Mouse (Mus musculus): ENCODE measurements at regions not wholly inside any gene's neighbourhood (a gene's known extent, or its start where the extent isn't known, plus 50 kb on each side); places are given as distances from the start of the nearest gene placed in this dataset.

DNA sequence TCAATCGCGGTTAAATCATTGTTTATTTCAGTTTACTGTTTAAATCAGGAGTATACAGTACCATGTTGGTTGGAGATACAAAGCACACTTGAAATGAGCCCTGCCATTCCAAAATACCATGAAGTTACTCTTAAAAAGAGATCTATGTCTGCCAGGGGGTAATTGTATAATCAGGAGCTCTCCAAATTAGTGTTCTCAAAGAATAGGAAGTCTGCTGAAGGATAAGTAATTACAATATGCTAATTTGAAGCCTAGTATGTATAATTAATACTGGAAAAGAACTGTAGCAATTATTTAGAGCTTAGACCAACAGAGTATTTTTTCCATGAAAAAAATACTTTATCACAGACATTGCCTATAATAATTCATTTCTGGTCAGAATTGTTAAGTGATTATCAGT lies 97.2 kb upstream of the Rims1 start:
- H3K9me3 ChIP-seq: no peaks in the 10 kb centered on the region
- H3K4me2 ChIP-seq (replicated peaks): no peak overlapping the region
- no peaks in the 10 kb centered on the region for H3K4me1 ChIP-seq
- WGBS: 91% methylated on average over 2 of the region's 2 CpGs
- no peaks in the 10 kb centered on the region for H3K36me3 ChIP-seq
- no peak overlapping the region for H3K4me3 ChIP-seq
- no peaks in the 10 kb centered on the region for H3K27me3 ChIP-seq (replicated peaks)
- H3K9ac ChIP-seq: no peak overlapping the region
- H3K27ac ChIP-seq: no peak overlapping the region
- ATAC-seq (ENCODE audit: low FRiP score, low read depth): no peak

DNA sequence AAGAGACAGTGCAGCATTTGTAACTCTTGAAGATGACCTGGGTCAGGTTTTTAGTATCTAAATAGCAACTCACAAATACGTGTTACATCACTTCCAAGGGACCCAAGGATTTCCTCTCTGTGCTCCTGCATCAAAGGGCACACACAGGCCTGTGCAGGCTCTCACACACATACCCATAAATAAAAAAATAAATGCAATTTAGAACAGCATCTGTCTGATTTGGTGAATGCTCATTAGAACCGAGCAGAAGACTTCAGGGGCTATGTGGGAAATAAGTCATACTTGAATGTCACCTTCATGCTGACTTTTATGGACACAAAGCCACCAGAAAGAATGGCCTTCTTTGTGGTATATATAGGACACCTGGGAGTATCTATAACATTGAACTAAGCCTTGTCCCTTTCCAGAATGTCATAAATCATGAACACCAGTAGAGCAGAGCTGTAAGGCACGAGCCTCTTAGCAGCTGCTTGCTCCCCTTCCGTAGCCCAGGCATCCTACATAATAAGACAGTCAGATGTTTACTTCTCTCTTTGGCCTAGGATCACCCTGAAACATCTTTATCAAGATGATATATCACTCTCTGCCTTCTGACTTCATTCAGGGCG lies 95.3 kb upstream of the Rims1 start:
- no peak overlapping the region for H3K9ac ChIP-seq
- no peak overlapping the region for H3K27ac ChIP-seq
- no peak overlapping the region for H3K4me3 ChIP-seq
- H3K36me3 ChIP-seq: no peaks in the 10 kb centered on the region
- no peaks in the 10 kb centered on the region for H3K27me3 ChIP-seq (replicated peaks)
- ATAC-seq (ENCODE audit: low FRiP score, low read depth): peak; percentile 87; the same call in 1 of the 2 replicates
- H3K9me3 ChIP-seq: no peaks in the 10 kb centered on the region
- 60% methylated on average over 5 of the region's 5 CpGs for WGBS
- H3K4me1 ChIP-seq: no peaks in the 10 kb centered on the region
- no peak overlapping the region for H3K4me2 ChIP-seq (replicated peaks)

DNA sequence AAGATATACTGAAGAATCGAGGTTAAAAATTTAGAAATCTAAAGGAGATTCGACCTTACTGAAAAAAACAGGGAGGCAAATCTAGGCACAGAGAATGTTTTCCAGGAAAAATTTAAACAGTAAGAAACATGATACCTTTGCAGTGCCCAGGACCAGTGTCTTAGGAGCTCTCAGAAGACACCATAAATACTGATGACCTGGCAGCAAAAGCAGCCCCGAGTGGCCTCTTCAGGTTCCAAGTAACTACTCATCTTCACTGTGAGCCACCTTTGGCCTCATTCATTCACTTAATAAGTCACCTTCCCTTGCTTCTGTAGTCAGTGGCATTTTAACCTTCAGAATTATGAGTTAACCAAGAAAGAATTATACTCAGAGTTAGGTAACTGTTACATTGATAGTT lies 89.3 kb upstream of the Rims1 start:
- WGBS: 76% methylated on average over 3 of the region's 3 CpGs

DNA sequence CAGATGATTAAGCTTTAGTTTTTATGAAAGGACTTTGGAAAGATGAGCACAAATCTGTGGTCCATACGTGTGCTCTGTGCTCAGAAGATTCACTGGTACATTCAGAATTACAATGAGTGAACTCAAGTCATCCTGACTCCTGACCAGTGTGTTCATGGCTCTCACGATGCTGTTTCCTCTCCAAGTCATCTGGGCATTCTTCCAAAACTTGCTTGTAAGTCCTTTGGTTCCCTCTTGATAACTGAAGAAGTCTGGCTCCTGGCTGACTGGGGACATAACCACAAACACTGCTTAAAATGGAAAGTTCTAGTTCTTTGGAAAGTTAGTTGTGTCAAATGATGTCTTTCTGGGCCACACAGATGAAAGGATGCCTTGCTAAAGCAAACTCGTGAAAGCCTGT lies 57.2 kb upstream of the Rims1 start:
- Histone ChIP-seq H3K4me3 (no peak overlapping the region), H3K4me2 (replicated peaks) (no peak overlapping the region), H3K27me3 (replicated peaks) (no peaks in the 10 kb centered on the region), H3K4me1 (no peaks in the 10 kb centered on the region), H3K9ac (no peak overlapping the region), H3K9me3 (no peaks in the 10 kb centered on the region), H3K27ac (no peak overlapping the region), H3K36me3 (no peaks in the 10 kb centered on the region)
- ATAC-seq (ENCODE audit: low FRiP score, low read depth): no peak
- WGBS: 81% methylated on average over 3 of the region's 3 CpGs

More for the DNA sequence above, 89.3 kb upstream of the Rims1 start:
- no peak for ATAC-seq (ENCODE audit: low FRiP score, low read depth)
- Histone ChIP-seq H3K4me2 (replicated peaks) (no peak overlapping the region), H3K36me3 (no peaks in the 10 kb centered on the region), H3K4me1 (no peaks in the 10 kb centered on the region), H3K9ac (no peak overlapping the region), H3K4me3 (no peak overlapping the region), H3K27ac (no peak overlapping the region), H3K9me3 (no peaks in the 10 kb centered on the region), H3K27me3 (replicated peaks) (no peaks in the 10 kb centered on the region)
